Mouse (Mus musculus) mesoderm, embryonic 11.5 days (tissue): Measurements from ENCODE around the gene Sdccag8.

Experiments
- DNase-seq: peaks from one replicate; pipeline ENCODE4 v3.0.0-alpha.2; 2012; ENCODE audit warnings: low read depth, low spot score

Sdccag8 gene

GRCm38 (mm10) chr1:176981511-176981910 is 167.1 kb downstream of the Sdccag8 start:
- DNase-seq = no peak

DNA sequence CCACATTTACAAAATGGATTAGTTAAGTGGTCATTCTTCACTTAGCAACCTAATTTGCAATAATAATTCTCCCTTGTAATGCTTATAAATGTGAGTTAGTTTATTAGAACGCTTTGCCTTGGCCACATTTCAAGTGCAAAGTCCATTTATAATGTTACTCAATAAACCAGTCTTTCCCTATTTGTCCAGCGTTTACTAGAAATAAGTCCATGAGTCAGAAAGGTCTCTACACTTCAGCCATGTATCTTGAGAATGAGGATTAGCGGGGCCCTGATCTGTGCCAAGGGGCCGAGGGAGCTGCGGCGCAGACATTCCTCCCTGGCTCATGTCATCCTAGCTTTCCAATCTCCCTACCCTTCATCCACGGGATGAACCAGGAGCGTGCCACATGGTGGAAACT is 168.2 kb downstream of the Sdccag8 start:
- no peak for DNase-seq

GRCm38 (mm10) chr1:176985691-176986090 is 171.2 kb downstream of the Sdccag8 start:
- DNase-seq = no peak

GRCm38 (mm10) chr1:176986275-176986674 is 171.8 kb downstream of the Sdccag8 start:
- no peak for DNase-seq

- no peak for DNase-seq
These were observed 172.7 kb downstream of the Sdccag8 start for GRCm38 (mm10) chr1:176986990-176987740.

DNA sequence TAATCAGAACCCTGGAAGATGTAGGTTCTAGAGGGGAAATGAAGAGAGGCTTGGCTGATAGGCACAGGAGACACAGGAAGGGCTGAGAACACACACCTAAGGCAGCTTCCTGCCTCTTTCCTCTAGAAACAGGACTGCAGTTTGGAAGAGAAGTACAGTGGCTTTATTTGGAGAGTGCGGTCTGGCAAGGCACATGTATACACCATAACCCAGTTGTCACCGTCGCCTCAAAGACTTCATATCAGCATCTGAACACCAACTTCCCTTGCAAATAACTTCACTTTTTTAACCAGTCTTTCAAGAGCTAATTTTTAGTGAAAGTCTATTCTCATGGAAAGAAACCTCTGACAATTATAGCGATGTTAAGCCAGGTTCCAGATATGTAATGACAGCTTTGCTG is 177.0 kb downstream of the Sdccag8 start:
- no peak for DNase-seq

DNA sequence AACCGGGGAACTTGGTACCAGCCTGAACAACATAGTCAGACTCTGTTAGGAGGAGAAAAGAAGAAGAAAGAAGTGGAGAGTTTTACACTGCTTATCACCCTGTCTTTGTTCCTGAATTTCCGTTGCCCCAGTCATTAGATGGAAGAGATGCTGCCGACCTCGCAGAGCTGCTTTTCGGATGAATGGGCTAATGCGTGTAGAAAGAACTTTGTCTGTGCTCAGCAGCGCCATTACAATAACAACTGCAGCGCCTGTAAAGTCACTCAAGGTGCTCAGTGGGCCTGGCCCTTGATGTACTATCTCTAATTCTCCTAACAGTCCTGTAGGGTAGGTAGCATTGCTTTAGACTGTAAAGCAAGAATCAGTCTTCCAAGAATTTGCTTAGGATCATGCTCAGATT is 178.1 kb downstream of the Sdccag8 start:
- no peak for DNase-seq

GRCm38 (mm10) chr1:176993141-176994010 is 178.9 kb downstream of the Sdccag8 start:
- DNase-seq = no peak

- no peak for DNase-seq
These were observed 179.6 kb downstream of the Sdccag8 start for GRCm38 (mm10) chr1:176994087-176994486.

- DNase-seq = peak; percentile 69
These were observed 180.4 kb downstream of the Sdccag8 start for GRCm38 (mm10) chr1:176994707-176995418.

- no peak for DNase-seq
These were observed 180.9 kb downstream of the Sdccag8 start for GRCm38 (mm10) chr1:176995419-176995775.

DNA sequence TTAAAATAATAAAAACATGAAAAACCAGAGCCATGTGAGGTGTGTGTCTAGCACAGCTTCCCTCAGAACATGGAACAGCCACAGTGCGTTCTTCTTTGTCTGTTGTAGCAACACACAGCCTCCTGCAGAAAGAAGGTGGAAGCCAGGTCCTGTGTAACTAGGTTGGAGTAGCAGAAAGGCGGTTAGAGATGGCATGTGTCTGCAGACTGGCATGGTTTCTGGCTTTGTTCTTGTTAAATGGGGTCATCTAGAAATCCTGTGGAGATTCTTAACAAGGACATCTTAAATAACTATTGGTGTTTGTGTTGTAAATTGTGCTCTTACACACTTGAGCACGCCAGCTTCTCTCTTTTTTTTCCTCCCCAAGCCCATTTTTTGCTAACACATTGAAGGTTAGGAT is 181.7 kb downstream of the Sdccag8 start:
- DNase-seq = no peak

DNA sequence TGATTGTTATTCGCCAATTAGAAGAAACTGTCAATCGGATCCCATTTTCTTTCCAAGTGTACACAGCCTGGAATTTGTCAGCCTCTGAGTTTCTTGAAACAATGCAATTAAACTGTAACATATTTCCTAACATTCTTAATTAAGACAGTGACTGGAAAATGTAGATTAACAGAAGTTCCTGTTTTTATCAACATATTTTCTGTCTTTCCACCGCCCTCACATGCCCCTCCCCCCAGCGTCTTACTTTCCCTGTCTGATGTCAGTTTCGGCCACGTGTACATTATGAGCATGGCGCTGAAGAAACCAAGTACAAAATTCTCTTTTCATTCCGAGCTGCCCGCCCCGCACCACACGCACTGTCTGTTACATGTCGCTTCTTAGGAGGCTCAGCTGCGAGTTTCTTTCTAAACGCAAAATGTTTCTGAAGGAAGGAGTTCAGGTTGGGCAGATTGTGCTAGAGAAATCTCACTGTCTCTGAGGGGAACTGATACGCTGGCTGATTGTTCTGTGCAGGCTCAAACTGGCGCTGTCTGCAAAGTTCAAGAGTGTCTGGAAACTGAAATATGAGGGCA is 182.3 kb downstream of the Sdccag8 start:
- DNase-seq = no peak

DNA sequence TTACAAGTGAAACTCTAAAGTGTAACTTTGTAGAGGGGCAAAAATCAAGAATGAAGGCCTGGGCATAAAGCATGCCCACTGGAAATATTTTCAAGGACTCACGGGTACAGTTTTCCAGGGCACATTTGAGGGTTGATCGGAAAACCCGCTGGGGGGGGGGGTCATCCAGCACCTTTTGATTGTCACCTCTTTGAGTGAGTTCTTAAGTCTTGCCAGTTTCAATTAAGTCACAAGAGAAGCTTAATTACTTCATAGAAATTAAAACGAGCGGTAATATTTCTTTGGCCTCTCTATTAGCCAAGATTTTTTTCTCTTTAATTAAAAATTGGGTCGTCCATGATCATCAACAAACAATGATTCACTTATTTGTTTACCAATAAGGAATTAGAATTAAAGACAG is 182.8 kb downstream of the Sdccag8 start:
- DNase-seq = no peak

GRCm38 (mm10) chr1:176997711-176998689 is 183.5 kb downstream of the Sdccag8 start:
- no peak for DNase-seq

GRCm38 (mm10) chr1:176999011-176999410 is 184.6 kb downstream of the Sdccag8 start:
- DNase-seq = peak; percentile 88

GRCm38 (mm10) chr1:177002951-177003350 is 188.5 kb downstream of the Sdccag8 start:
- DNase-seq = no peak

DNA sequence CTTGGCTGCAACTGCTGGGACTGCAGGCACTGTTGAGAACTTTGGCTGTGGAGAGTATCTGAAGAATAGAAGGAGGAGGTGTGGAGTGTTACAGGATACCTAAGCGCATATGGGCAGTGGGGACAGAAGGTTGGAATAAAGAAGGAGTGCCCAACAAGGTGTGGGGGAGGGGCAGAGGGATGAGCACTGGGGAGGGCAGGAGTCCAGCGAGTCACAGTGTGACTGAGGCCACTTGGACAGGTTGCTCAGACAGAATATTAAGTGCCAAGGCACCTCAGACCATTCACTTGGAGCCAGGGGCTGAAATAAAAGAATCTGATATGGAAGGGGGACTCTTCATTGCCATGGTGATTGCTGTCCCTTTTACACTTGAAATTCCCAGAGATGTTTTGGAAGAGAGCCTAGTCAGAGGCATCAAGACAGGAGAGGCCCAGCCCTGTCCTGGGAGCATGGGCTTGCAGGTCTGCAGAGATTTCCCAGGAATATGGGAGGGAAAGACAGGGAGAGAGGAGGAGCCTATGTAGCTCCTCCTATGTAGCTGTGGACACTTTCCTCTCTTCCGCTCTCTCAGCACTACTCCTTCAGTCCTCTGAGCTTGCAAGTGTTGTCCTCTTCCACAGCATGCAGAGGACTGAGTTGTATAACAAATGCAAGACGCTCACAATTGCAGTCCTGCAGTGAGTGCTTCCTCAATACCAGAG is 189.7 kb downstream of the Sdccag8 start:
- no peak for DNase-seq

DNA sequence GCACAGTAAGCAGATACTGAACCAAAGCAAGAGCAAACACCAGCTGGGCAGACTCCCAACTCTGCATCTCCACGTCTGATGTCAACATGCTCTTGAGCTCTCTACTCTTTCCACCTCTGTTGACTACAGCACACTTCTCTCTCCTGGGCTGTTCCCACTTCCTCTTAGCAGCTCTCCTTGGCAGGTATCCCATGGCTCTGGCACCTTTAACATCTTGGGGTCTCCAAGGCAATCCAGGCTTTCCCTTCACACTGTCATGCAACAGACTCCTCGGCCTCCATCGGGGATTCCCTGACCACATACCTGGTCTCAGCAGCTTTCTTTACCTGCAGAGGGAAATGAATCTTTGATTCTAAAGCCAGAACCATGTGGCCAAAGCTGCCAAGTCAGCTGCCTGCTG is 192.9 kb downstream of the Sdccag8 start:
- DNase-seq = no peak

DNA sequence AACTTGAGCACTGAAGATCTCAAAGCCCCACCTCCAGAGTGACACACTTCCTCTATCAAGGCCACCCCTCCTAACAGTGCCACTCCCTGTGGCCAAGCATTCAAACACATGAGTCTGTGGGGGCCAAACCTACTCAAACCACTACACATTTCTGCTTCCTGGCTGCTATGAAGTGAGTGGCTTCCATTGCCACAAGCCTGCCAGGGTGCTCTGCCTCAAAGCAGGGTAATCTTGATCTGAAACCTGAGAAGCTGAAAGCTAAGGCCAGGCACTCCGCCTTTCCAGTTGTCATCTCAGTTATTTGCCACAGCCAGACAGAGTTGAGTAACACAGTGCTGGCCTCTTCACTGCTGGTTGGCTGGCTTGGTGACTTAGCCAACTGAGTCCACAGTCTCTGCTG is 194.3 kb downstream of the Sdccag8 start:
- no peak for DNase-seq
